Mouse (Mus musculus): Measurements from ENCODE around the gene Fastk. TPM values are rescaled to one million over a fixed set of nuclear protein-coding genes. Genes with fewer than 3 reads are reported as not detected.

The Fastk gene
- polyA plus RNA-seq, 1 experiment from 2014 or later: 181 TPM

GRCm38 (mm10) chr5:24426556-24427284, 18.4 kb downstream of the Fastk start:
- H3K27me3 ChIP-seq (ENCODE audit: control insufficient read depth, insufficient read depth, low read length): no peaks in the 10 kb centered on the region
- no peak overlapping the region for H3K27ac ChIP-seq (replicated peaks in 1 of 2; ENCODE audit: control insufficient read depth in 1 of 2, insufficient read depth in 1 of 2, low read depth in 2 of 2, low read length in 2 of 2)
- peak overlapping the region; percentile 85 for H3K9ac ChIP-seq (ENCODE audit: low read length)

GRCm38 (mm10) chr5:24426037-24426432, 19.1 kb downstream of the Fastk start:
- Histone ChIP-seq H3K36me3 (ENCODE audit: control insufficient read depth, insufficient read depth, low read length) (peaks cover 24% of the 10 kb centered on the region), H3K9me3 (ENCODE audit: control insufficient read depth, low read length) (no peaks in the 10 kb centered on the region), H3K4me3 (ENCODE audit: control insufficient read depth in 1 of 2, insufficient read depth in 1 of 2, low read depth in 1 of 2, low read length in 2 of 2) (peak overlapping the region; percentile 72 to 78), H3K27me3 (ENCODE audit: control insufficient read depth, insufficient read depth, low read length) (no peaks in the 10 kb centered on the region), H3K4me2 (ENCODE audit: low read length) (peak overlapping the region; percentile 94), H3K27ac (replicated peaks in 1 of 2; ENCODE audit: control insufficient read depth in 1 of 2, insufficient read depth in 1 of 2, low read depth in 2 of 2, low read length in 2 of 2) (no peak overlapping the region), H3K9ac (ENCODE audit: low read length) (peak overlapping the region; percentile 85), H3K4me1 (ENCODE audit: control insufficient read depth in 2 of 2, insufficient read depth in 2 of 2, low read length in 2 of 2) (peaks cover 36 to 49% of the 10 kb centered on the region in 2 experiments)
- ATAC-seq (ENCODE audit: insufficient number of reproducible peaks, insufficient read depth, low FRiP score, low read depth): no peak
- 4% methylated on average over 10 of the region's 10 CpGs for WGBS

More at GRCm38 (mm10) chr5:24426556-24427284, 18.4 kb downstream of the Fastk start:
- Histone ChIP-seq H3K36me3 (ENCODE audit: control insufficient read depth, insufficient read depth, low read length) (peaks cover 26% of the 10 kb centered on the region), H3K4me1 (ENCODE audit: control insufficient read depth in 2 of 2, insufficient read depth in 2 of 2, low read length in 2 of 2) (peaks cover 36 to 49% of the 10 kb centered on the region in 2 experiments), H3K9me3 (ENCODE audit: control insufficient read depth, low read length) (no peaks in the 10 kb centered on the region), H3K4me3 (ENCODE audit: control insufficient read depth in 1 of 2, insufficient read depth in 1 of 2, low read depth in 1 of 2, low read length in 2 of 2) (peak overlapping the region; percentile 72 to 78), H3K4me2 (ENCODE audit: low read length) (peak overlapping the region; percentile 94)
- WGBS: 27% methylated on average over 9 of the region's 9 CpGs
- no peak for ATAC-seq (ENCODE audit: insufficient number of reproducible peaks, insufficient read depth, low FRiP score, low read depth)

- no peaks in the 10 kb centered on the region for H3K9me3 ChIP-seq (ENCODE audit: control insufficient read depth, low read length)
- H3K4me1 ChIP-seq (ENCODE audit: control insufficient read depth in 2 of 2, insufficient read depth in 2 of 2, low read length in 2 of 2): peaks cover 36 to 49% of the 10 kb centered on the region in 2 experiments
- peaks cover 24% of the 10 kb centered on the region for H3K36me3 ChIP-seq (ENCODE audit: control insufficient read depth, insufficient read depth, low read length)
- peak overlapping the region; percentile 9 to 97; a peak in 3 of 4 replicates for H3K27ac ChIP-seq (replicated peaks in 1 of 2; ENCODE audit: control insufficient read depth in 1 of 2, insufficient read depth in 1 of 2, low read depth in 2 of 2, low read length in 2 of 2)
- under 1% methylated on average over 26 of the region's 30 CpGs for WGBS
- H3K4me2 ChIP-seq (ENCODE audit: low read length): peak overlapping the region; percentile 94
- no peak for ATAC-seq (ENCODE audit: insufficient number of reproducible peaks, insufficient read depth, low FRiP score, low read depth)
- no peaks in the 10 kb centered on the region for H3K27me3 ChIP-seq (ENCODE audit: control insufficient read depth, insufficient read depth, low read length)
- H3K9ac ChIP-seq (ENCODE audit: low read length): peak overlapping the region; percentile 85
- peak overlapping the region; percentile 72 to 78 for H3K4me3 ChIP-seq (ENCODE audit: control insufficient read depth in 1 of 2, insufficient read depth in 1 of 2, low read depth in 1 of 2, low read length in 2 of 2)
Measured at GRCm38 (mm10) chr5:24425421-24426036, 19.6 kb downstream of the Fastk start.

GRCm38 (mm10) chr5:24424861-24425411, 20.2 kb downstream of the Fastk start:
- Histone ChIP-seq H3K4me2 (ENCODE audit: low read length) (peak overlapping the region; percentile 94), H3K9ac (ENCODE audit: low read length) (peak overlapping the region; percentile 85), H3K4me1 (ENCODE audit: control insufficient read depth in 2 of 2, insufficient read depth in 2 of 2, low read length in 2 of 2) (peaks cover 36 to 49% of the 10 kb centered on the region in 2 experiments), H3K4me3 (ENCODE audit: control insufficient read depth in 1 of 2, insufficient read depth in 1 of 2, low read depth in 1 of 2, low read length in 2 of 2) (peak overlapping the region; percentile 72 to 78), H3K27ac (replicated peaks in 1 of 2; ENCODE audit: control insufficient read depth in 1 of 2, insufficient read depth in 1 of 2, low read depth in 2 of 2, low read length in 2 of 2) (peak overlapping the region; percentile 86 to 97), H3K9me3 (ENCODE audit: control insufficient read depth, low read length) (no peaks in the 10 kb centered on the region), H3K27me3 (ENCODE audit: control insufficient read depth, insufficient read depth, low read length) (no peaks in the 10 kb centered on the region), H3K36me3 (ENCODE audit: control insufficient read depth, insufficient read depth, low read length) (peaks cover 24% of the 10 kb centered on the region)
- ATAC-seq (ENCODE audit: insufficient number of reproducible peaks, insufficient read depth, low FRiP score, low read depth): peak; percentile 22
- WGBS: under 1% methylated on average over 57 of the region's 60 CpGs

- Histone ChIP-seq H3K27ac (replicated peaks in 1 of 2; ENCODE audit: control insufficient read depth in 1 of 2, insufficient read depth in 1 of 2, low read depth in 2 of 2, low read length in 2 of 2) (peak overlapping the region; percentile 97), H3K4me3 (ENCODE audit: control insufficient read depth in 1 of 2, insufficient read depth in 1 of 2, low read depth in 1 of 2, low read length in 2 of 2) (peak overlapping the region; percentile 72 to 78), H3K36me3 (ENCODE audit: control insufficient read depth, insufficient read depth, low read length) (peaks cover 24% of the 10 kb centered on the region), H3K4me2 (ENCODE audit: low read length) (peak overlapping the region; percentile 94), H3K9me3 (ENCODE audit: control insufficient read depth, low read length) (no peaks in the 10 kb centered on the region), H3K27me3 (ENCODE audit: control insufficient read depth, insufficient read depth, low read length) (no peaks in the 10 kb centered on the region), H3K4me1 (ENCODE audit: control insufficient read depth in 2 of 2, insufficient read depth in 2 of 2, low read length in 2 of 2) (peaks cover 36 to 49% of the 10 kb centered on the region in 2 experiments), H3K9ac (ENCODE audit: low read length) (peak overlapping the region; percentile 85)
- WGBS: 11% methylated on average over 21 of the region's 21 CpGs
- no peak; the same call in 1 of the 2 replicates for ATAC-seq (ENCODE audit: insufficient number of reproducible peaks, insufficient read depth, low FRiP score, low read depth)
Measured at GRCm38 (mm10) chr5:24424004-24424781, 20.9 kb downstream of the Fastk start.

- Histone ChIP-seq H3K27me3 (ENCODE audit: control insufficient read depth, insufficient read depth, low read length) (no peaks in the 10 kb centered on the region), H3K4me3 (ENCODE audit: control insufficient read depth in 1 of 2, insufficient read depth in 1 of 2, low read depth in 1 of 2, low read length in 2 of 2) (peak within 1 kb of the TSS; percentile 72 to 78), H3K9ac (ENCODE audit: low read length) (peak within 1 kb of the TSS; percentile 85), H3K9me3 (ENCODE audit: control insufficient read depth, low read length) (no peaks in the 10 kb centered on the region), H3K4me1 (ENCODE audit: control insufficient read depth in 2 of 2, insufficient read depth in 2 of 2, low read length in 2 of 2) (peaks cover 34 to 43% of the 10 kb centered on the region in 2 experiments), H3K27ac (replicated peaks in 1 of 2; ENCODE audit: control insufficient read depth in 1 of 2, insufficient read depth in 1 of 2, low read depth in 2 of 2, low read length in 2 of 2) (peak within 1 kb of the TSS; percentile 97), H3K4me2 (ENCODE audit: low read length) (peak within 1 kb of the TSS; percentile 94), H3K36me3 (ENCODE audit: control insufficient read depth, insufficient read depth, low read length) (peaks cover 32% of the 10 kb centered on the region)
- peak; percentile 89 for ATAC-seq (ENCODE audit: insufficient number of reproducible peaks, insufficient read depth, low FRiP score, low read depth)
- under 1% methylated on average over 46 of the region's 46 CpGs for WGBS
Measured at GRCm38 (mm10) chr5:24423129-24424003, 21.7 kb downstream of the Fastk start, which contains the start of the genes Cdk5 and Slc4a2. Gene Cdk5 (minus strand): TSS chr5:24423530. Gene Slc4a2 (plus strand): TSS chr5:24423837.
